Mouse (Mus musculus) splenic B cell, adult 2 months (primary cell): Measurements from ENCODE around the gene Slc25a22.

Source experiments
- DNase-seq: peaks from one replicate; pipeline ENCODE4 v3.0.0-alpha.2; 2011; ENCODE audit warnings: low read depth, low spot score
- H3K27me3 ChIP-seq: 2 replicates; pipeline ENCODE4 v1.6.1; 2012; ENCODE audit warnings: mild to moderate bottlenecking, low read length, moderate library complexity, mixed read lengths; ENCODE audit not compliant: control insufficient read depth, poor library complexity, insufficient read depth, severe bottlenecking
- H3K36me3 ChIP-seq: 2 replicates; pipeline ENCODE4 v1.6.1; 2012; ENCODE audit warnings: mild to moderate bottlenecking, low read length, moderate library complexity, mixed read lengths; ENCODE audit not compliant: control insufficient read depth, poor library complexity, insufficient read depth, severe bottlenecking

Gene Slc25a22

DNA sequence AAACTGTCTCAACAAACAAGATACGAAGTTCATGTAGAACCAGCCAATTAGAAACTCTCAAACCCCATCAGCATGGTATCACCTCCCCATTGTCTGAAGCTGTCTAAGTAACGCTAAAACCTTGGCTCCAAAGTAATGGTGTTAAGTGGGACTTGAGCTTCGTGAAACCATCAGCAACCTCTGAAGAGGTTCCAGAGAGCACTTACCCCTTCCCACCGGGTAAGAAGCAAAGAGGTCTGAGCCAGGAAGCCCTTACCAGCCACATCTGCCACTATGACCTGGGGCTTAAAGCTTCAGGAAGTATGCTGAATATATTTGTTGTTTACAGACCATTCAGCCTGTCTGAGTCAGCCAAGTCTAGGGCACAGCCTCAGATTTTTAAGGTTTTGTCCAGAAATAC, 32.2 kb downstream of the Slc25a22 start:
- Histone ChIP-seq H3K36me3 (peaks cover 14% of the 10 kb centered on the region; the same call in 1 of the 2 replicates), H3K27me3 (no peaks in the 10 kb centered on the region)
- no peak for DNase-seq

DNA sequence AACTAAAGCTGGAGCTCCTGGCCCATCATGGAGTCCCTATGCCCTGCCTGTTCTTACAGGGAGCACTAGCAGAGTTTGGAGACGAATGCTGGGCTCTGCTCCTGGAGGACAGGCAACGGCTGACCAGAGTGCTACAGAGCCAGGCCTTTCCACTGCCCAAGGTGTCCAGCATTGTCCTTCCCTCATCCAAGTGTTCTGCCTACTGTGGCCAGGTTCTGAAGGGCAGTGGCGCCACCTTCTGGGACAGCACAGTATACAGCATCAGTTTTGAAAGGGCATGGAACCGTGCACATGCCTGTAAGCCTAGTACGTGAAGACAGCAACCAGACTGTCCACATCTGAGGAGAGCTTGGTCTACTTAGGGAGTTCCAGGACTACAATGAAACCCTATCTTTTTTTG, 34.4 kb downstream of the Slc25a22 start:
- Histone ChIP-seq H3K27me3 (no peaks in the 10 kb centered on the region), H3K36me3 (peaks cover 23% of the 10 kb centered on the region)
- DNase-seq: peak; percentile 76

- no peaks in the 10 kb centered on the region; the same call in 1 of the 2 replicates for H3K27me3 ChIP-seq
- no peak for DNase-seq
- peaks cover 16% of the 10 kb centered on the region for H3K36me3 ChIP-seq
Measured at GRCm38 (mm10) chr7:141395348-141395747, 42.3 kb downstream of the Slc25a22 start.

DNA sequence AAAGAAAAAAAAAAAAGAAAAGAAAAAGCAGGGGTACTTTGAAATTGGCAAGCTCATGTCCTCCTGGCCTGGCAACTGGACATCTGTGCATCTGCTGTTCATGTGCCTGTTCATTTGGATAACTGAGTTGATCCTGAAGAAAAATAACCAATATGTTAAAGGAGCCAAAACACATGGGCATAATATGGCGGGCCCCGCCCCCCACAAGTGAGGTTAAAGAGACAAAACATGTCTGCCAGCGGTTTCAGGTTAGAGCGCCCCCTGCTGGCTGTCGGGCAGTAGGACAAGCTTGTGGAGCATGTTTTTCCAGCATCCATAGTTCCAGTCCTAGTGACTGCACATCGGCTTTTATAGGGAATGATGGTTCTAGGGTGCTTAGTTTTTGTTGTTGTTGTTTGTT, 42.9 kb downstream of the Slc25a22 start:
- no peaks in the 10 kb centered on the region; the same call in 1 of the 2 replicates for H3K27me3 ChIP-seq
- peaks cover 10% of the 10 kb centered on the region for H3K36me3 ChIP-seq
- peak; percentile 78 for DNase-seq

- Histone ChIP-seq H3K36me3 (peaks cover 9% of the 10 kb centered on the region), H3K27me3 (no peaks in the 10 kb centered on the region; the same call in 1 of the 2 replicates)
- no peak for DNase-seq
Measured at GRCm38 (mm10) chr7:141394158-141394557, 43.5 kb downstream of the Slc25a22 start.

GRCm38 (mm10) chr7:141392552-141393222, 45.0 kb downstream of the Slc25a22 start:
- Histone ChIP-seq H3K27me3 (no peaks in the 10 kb centered on the region; the same call in 1 of the 2 replicates), H3K36me3 (peaks cover 7% of the 10 kb centered on the region; the same call in 1 of the 2 replicates)
- peak; percentile 17 for DNase-seq

- Histone ChIP-seq H3K36me3 (peaks cover 7% of the 10 kb centered on the region; the same call in 1 of the 2 replicates), H3K27me3 (no peaks in the 10 kb centered on the region; the same call in 1 of the 2 replicates)
- peak; percentile 95 for DNase-seq
Measured at GRCm38 (mm10) chr7:141391625-141392551, 45.8 kb downstream of the Slc25a22 start, which contains the start of gene Taldo1. Taldo1 (plus strand) TSS chr7:141392199.

DNA sequence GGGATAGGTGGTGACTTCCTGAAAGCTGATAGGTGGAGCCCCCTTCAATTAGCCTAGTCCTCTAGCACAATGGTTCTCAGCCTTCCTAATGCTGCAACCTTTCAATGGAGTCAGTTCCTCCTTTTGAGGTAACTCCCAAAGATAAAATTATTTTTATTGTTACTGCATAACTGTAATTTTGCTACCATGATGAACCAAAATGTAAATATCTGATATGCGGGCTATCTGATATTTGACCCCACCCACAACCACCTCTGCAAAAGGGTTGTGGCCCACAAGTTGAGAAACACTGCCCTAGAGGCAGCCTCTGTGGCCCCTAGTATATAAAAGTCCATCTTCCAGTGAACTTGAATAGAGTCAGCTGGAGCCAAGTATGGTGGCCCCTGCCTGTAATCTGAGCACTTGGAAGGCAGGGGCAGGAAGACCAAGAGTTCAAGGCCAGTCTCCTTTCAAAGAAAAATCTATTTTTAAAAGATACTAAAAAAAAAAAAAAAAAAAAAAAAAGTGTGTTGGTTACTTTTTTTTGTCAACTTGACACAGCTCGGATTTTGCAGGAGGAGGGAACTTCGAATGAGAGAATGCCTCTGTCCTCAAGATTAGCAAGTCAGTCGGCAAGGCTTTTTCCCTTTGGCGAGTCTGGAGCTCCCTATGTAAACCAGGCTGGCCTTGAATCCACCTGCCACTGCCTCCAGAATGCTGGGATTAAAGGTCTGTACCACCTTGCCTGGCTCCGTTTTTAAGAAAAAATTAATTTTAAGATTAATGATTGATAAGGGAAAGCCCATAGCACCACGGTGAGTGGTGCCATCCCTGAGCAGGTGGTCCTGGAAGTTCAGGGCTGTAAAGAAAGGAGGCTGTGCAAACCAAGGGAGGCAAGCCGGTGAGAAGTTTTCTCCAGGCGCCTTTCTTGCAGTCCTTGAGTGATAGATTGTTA, 47.1 kb downstream of the Slc25a22 start:
- no peaks in the 10 kb centered on the region for H3K36me3 ChIP-seq
- no peak for DNase-seq
- H3K27me3 ChIP-seq: no peaks in the 10 kb centered on the region; the same call in 1 of the 2 replicates

GRCm38 (mm10) chr7:141388487-141389109, 49.1 kb downstream of the Slc25a22 start:
- Histone ChIP-seq H3K36me3 (no peaks in the 10 kb centered on the region), H3K27me3 (no peaks in the 10 kb centered on the region)
- no peak for DNase-seq

DNA sequence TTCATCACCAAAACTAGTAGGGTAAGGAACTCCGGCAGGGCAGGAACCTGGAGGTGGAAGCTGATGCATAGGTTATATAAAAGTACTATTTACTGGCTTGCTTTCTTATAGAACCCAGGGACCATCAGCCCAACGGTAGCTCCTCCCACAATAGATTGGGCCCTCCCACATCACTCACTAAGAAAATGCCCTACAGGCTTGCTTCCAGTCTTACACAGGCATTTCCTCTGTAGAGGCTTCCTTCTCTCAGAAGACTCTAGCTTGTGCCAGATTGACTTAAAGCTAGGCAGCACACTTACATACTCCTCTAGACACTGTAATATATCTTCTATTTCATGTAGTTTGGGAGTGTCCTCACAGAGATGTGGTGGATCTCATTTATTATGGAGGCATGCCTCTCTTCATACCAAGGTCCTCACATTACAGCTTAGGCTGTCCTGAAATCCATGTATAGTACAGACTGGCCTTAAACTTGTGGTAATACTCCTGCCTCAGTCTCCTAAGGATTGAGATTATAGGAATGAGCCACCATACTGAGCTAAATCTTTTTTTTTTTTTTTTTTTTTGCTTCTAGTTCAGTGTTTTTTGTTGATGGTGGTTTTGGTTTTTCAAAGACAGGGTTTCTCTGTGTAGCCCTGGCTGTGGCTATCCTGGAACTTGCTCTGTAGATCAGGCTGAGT, 49.7 kb downstream of the Slc25a22 start:
- no peak for DNase-seq
- Histone ChIP-seq H3K36me3 (no peaks in the 10 kb centered on the region), H3K27me3 (no peaks in the 10 kb centered on the region)

- H3K36me3 ChIP-seq: no peaks in the 10 kb centered on the region
- no peaks in the 10 kb centered on the region for H3K27me3 ChIP-seq
- no peak for DNase-seq
Measured at GRCm38 (mm10) chr7:141381068-141381835, 56.4 kb downstream of the Slc25a22 start.
